Mouse (Mus musculus) bone marrow, adult 2 months (tissue): ENCODE data around the gene Slc6a6.

Source experiments
- CTCF ChIP-seq: fragments of 200-500 bp; IDR thresholded peaks from 2 replicates; pipeline ENCODE4 v1.5.1; 2011; ENCODE audit warnings: low read length, control low read depth; ENCODE audit not compliant: control insufficient read depth, insufficient read depth
- POLR2A ChIP-seq: fragments of 200-500 bp; IDR thresholded peaks from 2 replicates; pipeline ENCODE4 v1.6.1; 2011; ENCODE audit warnings: low read depth, mild to moderate bottlenecking, control low read depth, low read length, borderline replicate concordance; ENCODE audit not compliant: control insufficient read depth

DNA sequence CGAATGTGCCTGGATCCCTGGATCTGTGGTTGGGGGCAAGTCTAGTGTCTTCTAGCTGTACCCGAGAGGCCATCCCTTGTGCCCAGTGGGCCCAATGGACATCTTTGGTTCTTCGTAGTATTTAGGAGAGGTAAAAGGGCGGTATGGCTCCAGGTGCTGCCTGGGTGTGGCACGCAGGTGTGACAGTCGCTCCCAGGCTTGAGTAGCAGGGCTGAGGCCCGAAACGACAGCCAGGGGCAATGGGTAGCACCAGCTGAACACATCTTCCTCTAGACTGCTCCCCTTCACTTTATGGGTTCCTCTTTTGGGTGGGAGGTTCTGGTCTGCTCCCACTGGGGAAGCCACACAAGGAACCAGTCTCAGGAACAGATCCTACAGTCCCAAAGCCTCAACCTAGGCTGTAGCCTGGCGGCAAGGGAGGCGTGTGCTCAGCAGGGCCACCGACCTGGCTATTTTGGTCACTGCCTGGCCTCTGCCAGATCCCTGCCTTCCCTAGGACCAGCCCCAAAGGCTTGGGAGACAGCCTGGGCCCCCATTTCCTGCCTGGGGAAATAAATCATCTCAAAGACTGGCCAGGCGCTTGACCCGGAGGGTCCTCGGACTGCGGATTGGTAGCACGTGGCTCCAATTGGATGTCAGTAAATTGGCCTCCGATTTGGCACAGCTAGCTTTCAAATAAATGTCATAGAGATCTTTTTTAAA lies 1.1 kb downstream of the Slc6a6 start:
- TF ChIP-seq CTCF = no peak
- TF ChIP-seq POLR2A = peak; percentile 40; the same call in 1 of the 2 replicates
